ENCODE assay signal across 19 mouse cellular contexts in genomic region chr11:105338596-105339390, GRCm38 (mm10). TPM values are rescaled to one million over a fixed set of nuclear protein-coding genes. Genes with fewer than 3 reads are reported as not detected.
DNase-seq lines count a peak whose midpoint lies in the region; ATAC-seq and TF ChIP-seq lines count a peak whose summit lies in the region.
"Had no signal": no experiment of that assay in that cellular context is flagged by ENCODE, and none has a peak within 500 bp of the region (broad histone marks: within the 10 kb centered on the region; RNA-seq: fewer than 3 reads in every experiment).

No protein-coding gene starts in this region.

- H3K27ac ChIP-seq in hindbrain, embryonic 16.5 days (ENCODE audit: low read depth, low read length) = no peak overlapping the region
- H3K27ac ChIP-seq in hindbrain, embryonic 12.5 days = no peak overlapping the region
- no peak overlapping the region for H3K27ac ChIP-seq in midbrain, embryonic 14.5 days (replicated peaks; ENCODE audit: low read depth, low read length)
- no peak overlapping the region for H3K27ac ChIP-seq in midbrain, embryonic 11.5 days (ENCODE audit: low read depth, low read length)
- H3K27ac ChIP-seq: embryonic facial prominence, embryonic 13.5 days; forebrain, embryonic 12.5 days; hindbrain, embryonic 15.5 days had no signal

- DNase-seq in midbrain, embryonic 14.5 days = peak; percentile 18
- DNase-seq in midbrain, embryonic 11.5 days (ENCODE audit: low spot score, missing footprints) = no peak
- DNase-seq in brain, embryonic 14.5 days (ENCODE audit: low read depth) = peak; percentile 49
- DNase-seq in heart, postnatal 10 days = no peak
- DNase-seq: adrenal gland, adult 8-10 months; adrenal gland, postnatal 36 days; cerebellum, adult 11 months; cerebellum, adult 9-10 months; cerebellum, postnatal 36 days; gastrocnemius, postnatal 14 days; heart, postnatal 36 days had no signal

- no peak for TF ChIP-seq POLR2A in brain, embryonic 14.5 days (IDR thresholded peaks at IDR 0.05; ENCODE audit: borderline replicate concordance, extremely low read depth, insufficient read depth, insufficient read length, poor library complexity, severe bottlenecking)

- 57% methylated on average over 12 of the region's 12 CpGs for WGBS in hindbrain, embryonic 16.5 days
- WGBS in hindbrain, embryonic 12.5 days = 72% methylated on average over 12 of the region's 12 CpGs
- WGBS in midbrain, embryonic 14.5 days = 75% methylated on average over 12 of the region's 12 CpGs
- 85% methylated on average over 12 of the region's 12 CpGs for whole genome bisulfite sequencing in midbrain, embryonic 11.5 days

- H3K4me2 ChIP-seq in hindbrain, embryonic 16.5 days (ENCODE audit: low read length) = no peak overlapping the region
- H3K4me2 ChIP-seq in hindbrain, embryonic 12.5 days (replicated peaks) = no peak overlapping the region
- no peak overlapping the region for H3K4me2 ChIP-seq in midbrain, embryonic 14.5 days (ENCODE audit: low read length)
- no peak overlapping the region for H3K4me2 ChIP-seq in midbrain, embryonic 11.5 days
- H3K4me2 ChIP-seq: embryonic facial prominence, embryonic 13.5 days; forebrain, embryonic 12.5 days; heart, embryonic 12.5 days; hindbrain, embryonic 15.5 days had no signal

- no peaks in the 10 kb centered on the region for H3K36me3 ChIP-seq in hindbrain, embryonic 16.5 days (ENCODE audit: control insufficient read depth, insufficient read depth, low read length)
- H3K36me3 ChIP-seq in hindbrain, embryonic 12.5 days = peaks cover 7% of the 10 kb centered on the region; the same call in 1 of the 2 replicates
- no peaks in the 10 kb centered on the region for H3K36me3 ChIP-seq in midbrain, embryonic 14.5 days (ENCODE audit: control insufficient read depth, insufficient read depth, low read length)
- peaks cover 3% of the 10 kb centered on the region; the same call in 1 of the 2 replicates for H3K36me3 ChIP-seq in midbrain, embryonic 11.5 days (ENCODE audit: control insufficient read depth, insufficient read depth, low read length)
- H3K36me3 ChIP-seq: hindbrain, embryonic 15.5 days had no signal

- no peak overlapping the region for H3K4me3 ChIP-seq in hindbrain, embryonic 16.5 days (ENCODE audit: low read length)
- H3K4me3 ChIP-seq in hindbrain, embryonic 12.5 days = no peak overlapping the region
- H3K4me3 ChIP-seq in midbrain, embryonic 14.5 days (replicated peaks; ENCODE audit: low read depth, low read length) = no peak overlapping the region
- H3K4me3 ChIP-seq in midbrain, embryonic 11.5 days (ENCODE audit: low read depth, low read length) = no peak overlapping the region
- H3K4me3 ChIP-seq: embryonic facial prominence, embryonic 13.5 days; forebrain, embryonic 12.5 days; heart, embryonic 12.5 days; hindbrain, embryonic 15.5 days had no signal

- H3K9ac ChIP-seq in hindbrain, embryonic 16.5 days (ENCODE audit: low read depth, low read length) = no peak overlapping the region
- no peak overlapping the region for H3K9ac ChIP-seq in hindbrain, embryonic 12.5 days
- no peak overlapping the region for H3K9ac ChIP-seq in midbrain, embryonic 14.5 days (replicated peaks; ENCODE audit: low read length)
- H3K9ac ChIP-seq in midbrain, embryonic 11.5 days (ENCODE audit: low read length) = no peak overlapping the region
- H3K9ac ChIP-seq: embryonic facial prominence, embryonic 13.5 days; forebrain, embryonic 12.5 days; heart, embryonic 12.5 days; hindbrain, embryonic 15.5 days had no signal

- no peaks in the 10 kb centered on the region for H3K9me3 ChIP-seq in hindbrain, embryonic 16.5 days (ENCODE audit: control insufficient read depth, low read length)
- no peaks in the 10 kb centered on the region for H3K9me3 ChIP-seq in hindbrain, embryonic 12.5 days (replicated peaks)
- H3K9me3 ChIP-seq in midbrain, embryonic 14.5 days (ENCODE audit: control insufficient read depth, low read length) = no peaks in the 10 kb centered on the region
- H3K9me3 ChIP-seq in midbrain, embryonic 11.5 days (ENCODE audit: control insufficient read depth, low read length) = no peaks in the 10 kb centered on the region
- H3K9me3 ChIP-seq: embryonic facial prominence, embryonic 13.5 days; forebrain, embryonic 12.5 days; heart, embryonic 12.5 days; hindbrain, embryonic 15.5 days had no signal

- 0 out of 2 replicates have a peak, but pooled peaks have one; percentile 25 for ATAC-seq in hindbrain, embryonic 16.5 days
- no peak for ATAC-seq in hindbrain, embryonic 12.5 days (ENCODE audit: low FRiP score)
- ATAC-seq in midbrain, embryonic 14.5 days (ENCODE audit: low FRiP score, low TSS enrichment) = no peak
- ATAC-seq in midbrain, embryonic 11.5 days (ENCODE audit: low FRiP score) = no peak
- ATAC-seq: forebrain, embryonic 16.5 days had no signal

- no peaks in the 10 kb centered on the region for H3K27me3 ChIP-seq in hindbrain, embryonic 16.5 days (replicated peaks; ENCODE audit: control insufficient read depth, insufficient read depth, low read length)
- H3K27me3 ChIP-seq in hindbrain, embryonic 12.5 days = no peaks in the 10 kb centered on the region
- H3K27me3 ChIP-seq in midbrain, embryonic 14.5 days (ENCODE audit: control insufficient read depth, insufficient read depth, low read length) = no peaks in the 10 kb centered on the region
- no peaks in the 10 kb centered on the region for H3K27me3 ChIP-seq in midbrain, embryonic 11.5 days (ENCODE audit: control insufficient read depth, insufficient read depth, low read length)
- H3K27me3 ChIP-seq: embryonic facial prominence, embryonic 13.5 days; forebrain, embryonic 12.5 days; heart, embryonic 12.5 days; hindbrain, embryonic 15.5 days had no signal

- intact Hi-C loops in heart, postnatal 10 days (cut with DNase I) = no loop called here

- no peaks in the 10 kb centered on the region; the same call in 1 of the 2 replicates for H3K4me1 ChIP-seq in hindbrain, embryonic 16.5 days (ENCODE audit: control insufficient read depth, insufficient read depth, low read depth, low read length)
- H3K4me1 ChIP-seq in hindbrain, embryonic 12.5 days = 0 out of 2 replicates have a peak, but pooled peaks cover 6% of the 10 kb centered on the region
- H3K4me1 ChIP-seq in midbrain, embryonic 14.5 days (ENCODE audit: control insufficient read depth, insufficient read depth, low read length) = no peaks in the 10 kb centered on the region
- H3K4me1 ChIP-seq in midbrain, embryonic 11.5 days (ENCODE audit: control insufficient read depth, insufficient read depth, low read length) = no peaks in the 10 kb centered on the region
- H3K4me1 ChIP-seq: embryonic facial prominence, embryonic 13.5 days; forebrain, embryonic 12.5 days had no signal

- TF ChIP-seq CTCF in brain, embryonic 14.5 days (IDR thresholded peaks at IDR 0.05; ENCODE audit: borderline replicate concordance, extremely low read depth, insufficient read depth, insufficient read length) = no peak

RNA-seq across cellular contexts. Expression of gene Mrc2, which starts 46.4 kb away (rescaled TPM):
- 4.9 and 7.4 TPM in 2 replicates for polyA plus RNA-seq in hindbrain, embryonic 16.5 days (2015; fragmentation: Nextera tagmentation; extraction: Ambion mirVana)
- polyA plus RNA-seq in hindbrain, embryonic 12.5 days (2016; fragmentation: Nextera tagmentation; extraction: Ambion mirVana) = 20.9 and 21.5 TPM in 2 replicates
- 1.9 and 3.8 TPM in 2 replicates for polyA plus RNA-seq in midbrain, embryonic 14.5 days (2014; fragmentation: Nextera tagmentation; extraction: Ambion mirVana)
- 6.7 and 7.0 TPM in 2 replicates for polyA plus RNA-seq in midbrain, embryonic 11.5 days (2014; fragmentation: Nextera tagmentation; extraction: Ambion mirVana)
- polyA plus RNA-seq in brain, embryonic 14.5 days (2012; rRNA removed) = 12.5 and 17.3 TPM in 2 replicates
- total RNA-seq in heart, postnatal 10 days (2021) = 10 to 100 TPM; 35.1 to 35.9 TPM
- total RNA-seq: granulocyte monocyte progenitor cell, adult 5-6 weeks had no signal

Comparison
In these comparisons a context has a peak if more than half of its experiments do, and no peak if none do; other contexts are left out.
1. DNase-seq: peak in midbrain, embryonic 14.5 days (single experiment) and brain, embryonic 14.5 days (single experiment); none in midbrain, embryonic 11.5 days (single experiment) and heart, postnatal 10 days (0 of 2).